Mouse (Mus musculus) granulocyte monocyte progenitor cell, adult 5-6 weeks (primary cell): Measurements from ENCODE around the gene Trim38. TPM values are rescaled to one million over a fixed set of nuclear protein-coding genes. Genes with fewer than 3 reads are reported as not detected.
"Not testable (repeated sequence)": the region's sequence is repeated elsewhere in the genome, so short reads cannot be mapped to it uniquely, and the experiment has no call there.

Experiments
- ATAC-seq: replicated peaks from 2 replicates; pipeline ENCODE4 v1.8.0; 2016; ENCODE audit warnings: mild to moderate bottlenecking, moderate TSS enrichment, inconsistent platforms; ENCODE audit not compliant: poor library complexity, severe bottlenecking
- total RNA-seq, 2 experiments: library from RNA; stranded (forward) in 1 of 2; stranded (reverse) in 1 of 2; fragments of 200-712, 200-1000 nt in 1 of 2; fragments of >200 nt in 1 of 2; fragmentation: Nextera tagmentation in 1 of 2; gene quantifications; 2 replicates each; pipeline ENCODE4 v1.2.3; 2014 to 2017

Gene Trim38
- not detected in 2 replicates for total RNA-seq (2014; fragmentation: Nextera tagmentation)
- total RNA-seq (2017), result not detected in 2 replicates

- ATAC-seq, result not testable (repeated sequence)
Observed at GRCm38 (mm10) chr13:23769613-23770012, at the start of gene Trim38. Gene Trim38, plus strand, starts transcription at chr13:23769913.

- no peak for ATAC-seq
Observed at GRCm38 (mm10) chr13:23724239-23724638, 45.5 kb upstream of the Trim38 start.

DNA sequence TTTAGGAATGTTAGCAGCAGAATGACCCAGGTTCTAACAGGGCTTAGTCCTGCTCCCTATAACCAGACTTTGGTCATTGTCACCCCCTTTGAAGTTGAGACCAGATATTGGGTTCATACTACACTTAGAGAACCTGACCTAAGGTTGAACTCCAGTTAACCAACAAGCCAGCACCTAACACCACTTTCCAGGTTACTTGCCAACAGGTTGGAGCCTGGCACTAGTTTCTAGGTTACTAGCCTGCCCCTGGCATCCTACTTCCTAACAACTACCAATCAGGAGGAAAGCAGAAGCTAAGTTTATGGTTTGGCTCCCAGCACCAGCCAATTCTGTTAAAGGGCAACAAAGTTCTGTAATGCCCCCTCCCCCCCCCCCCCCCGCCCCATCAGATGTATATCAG, 44.5 kb upstream of the Trim38 start:
- no peak for ATAC-seq

GRCm38 (mm10) chr13:23728472-23729191, 41.1 kb upstream of the Trim38 start:
- ATAC-seq, result peak; percentile 34

DNA sequence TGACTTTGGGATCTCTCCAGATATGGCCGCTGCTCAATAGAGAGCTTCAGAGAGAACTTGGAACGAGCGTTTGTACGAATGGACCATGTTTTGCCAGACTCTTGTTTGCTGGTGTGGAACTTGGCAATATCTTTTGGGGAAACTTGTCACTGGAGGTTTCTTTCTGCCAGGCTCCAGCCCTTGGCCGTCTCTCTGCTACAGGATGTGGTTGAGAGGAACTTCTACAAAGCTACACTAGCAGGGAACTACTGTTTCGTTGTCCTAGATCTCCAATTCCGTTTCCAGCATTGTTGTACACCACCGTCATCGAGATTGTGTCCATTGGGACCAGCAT, 40.6 kb upstream of the Trim38 start:
- peak; percentile 76 for ATAC-seq

DNA sequence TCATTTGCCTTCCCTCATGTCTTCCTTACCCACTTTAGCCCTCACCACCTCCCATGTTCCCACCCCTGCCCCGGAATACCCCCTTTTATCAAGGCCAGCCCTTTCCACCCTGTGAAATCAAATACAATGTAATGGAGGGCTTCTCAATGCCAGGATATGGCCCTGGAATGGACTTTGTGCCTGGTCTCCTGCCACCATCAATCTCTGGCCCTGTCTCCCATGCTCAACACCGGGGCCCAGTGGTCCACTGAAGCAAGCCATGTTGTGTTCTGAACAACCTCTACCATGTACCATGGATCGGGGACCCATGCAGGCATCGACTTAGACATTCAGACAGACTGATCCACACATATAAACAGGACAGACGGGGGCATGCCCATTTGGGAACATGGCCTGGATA, 40.0 kb upstream of the Trim38 start:
- no peak for ATAC-seq

DNA sequence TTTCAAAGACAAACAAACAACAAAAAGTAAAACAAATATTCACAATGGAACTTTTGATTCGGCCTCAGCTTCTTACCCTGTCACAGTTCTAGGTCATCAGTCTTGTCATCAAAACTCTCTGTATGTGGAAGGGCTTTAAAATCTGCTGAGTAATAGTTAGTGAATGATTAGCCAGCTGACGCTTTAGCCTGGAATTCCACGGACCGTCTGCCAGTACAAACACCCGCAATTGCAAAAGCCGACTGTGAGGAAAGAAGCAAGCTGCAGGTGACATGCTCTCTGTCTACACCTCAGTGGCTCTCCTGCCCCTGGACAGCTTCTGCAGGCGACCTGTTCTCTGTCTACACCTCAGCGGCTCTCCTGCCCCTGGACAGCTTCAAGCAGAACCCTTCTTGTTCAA, 39.2 kb upstream of the Trim38 start:
- no peak for ATAC-seq

DNA sequence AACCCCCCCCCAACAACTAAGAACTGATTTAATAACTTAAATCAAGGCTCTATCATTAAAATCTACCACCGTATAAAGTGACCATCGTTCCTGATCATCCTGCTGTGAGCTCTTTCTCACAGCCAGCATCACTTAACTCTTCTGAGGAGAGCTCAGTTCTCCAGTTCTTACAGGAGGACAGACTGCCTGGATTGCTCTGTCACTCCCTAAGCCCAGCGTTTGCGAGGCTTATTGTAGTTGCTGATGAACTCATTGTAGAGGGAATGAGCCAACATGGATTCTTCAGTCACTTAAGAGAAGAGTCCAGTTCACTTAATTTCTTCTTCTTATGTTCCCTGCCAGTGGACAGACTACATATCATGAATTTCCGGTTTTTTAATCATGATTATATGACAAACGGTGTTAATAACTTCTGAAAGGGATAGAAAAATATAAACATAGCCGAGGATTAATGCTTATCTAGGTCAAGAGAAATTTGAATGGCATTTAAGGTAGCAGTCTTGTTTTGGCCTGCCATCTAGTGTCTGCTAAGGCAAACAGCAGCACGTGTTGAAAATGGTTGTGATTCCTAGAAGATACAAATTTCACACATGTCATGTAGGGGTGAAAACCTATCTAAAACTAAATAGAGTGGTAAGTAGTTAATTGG, 37.4 kb upstream of the Trim38 start:
- ATAC-seq, result peak; percentile 66; the same call in 1 of the 2 replicates

GRCm38 (mm10) chr13:23737091-23737490, 32.6 kb upstream of the Trim38 start:
- ATAC-seq, result no peak

DNA sequence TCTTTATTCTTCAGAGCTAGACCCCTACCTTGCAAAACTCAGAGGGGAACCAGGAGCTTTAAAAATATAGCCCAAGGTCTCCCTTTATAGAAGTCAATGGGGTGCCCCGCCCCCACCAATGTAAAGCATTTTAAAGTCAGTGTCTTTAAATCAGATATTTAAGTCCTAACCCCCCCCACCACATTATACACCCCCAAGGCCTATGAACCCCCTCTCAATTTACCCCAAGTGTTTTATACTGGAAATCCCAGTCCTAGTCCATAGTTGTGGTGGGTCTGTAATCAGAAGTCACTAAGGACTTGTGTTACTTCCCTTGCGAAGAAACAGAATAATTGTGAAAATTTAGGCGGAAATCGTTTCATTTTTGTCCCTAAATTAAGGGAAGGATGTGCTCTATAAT, 31.7 kb upstream of the Trim38 start:
- ATAC-seq, result no peak

DNA sequence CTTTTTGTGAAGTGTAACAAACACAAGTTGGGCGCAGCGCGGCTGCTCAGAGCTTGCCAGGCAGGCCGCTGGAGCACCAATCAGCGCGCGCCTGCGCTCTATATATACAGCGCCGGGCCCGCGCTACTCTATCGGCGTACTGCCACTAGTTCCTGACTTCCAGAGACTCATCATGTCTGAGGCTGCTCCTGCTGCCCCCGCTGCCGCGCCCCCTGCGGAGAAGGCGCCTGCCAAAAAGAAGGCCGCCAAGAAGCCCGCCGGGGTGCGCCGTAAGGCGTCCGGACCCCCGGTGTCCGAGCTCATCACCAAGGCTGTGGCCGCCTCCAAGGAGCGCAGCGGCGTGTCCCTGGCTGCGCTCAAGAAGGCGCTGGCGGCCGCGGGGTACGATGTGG, 31.0 kb upstream of the Trim38 start, which contains the start of gene Hist1h1c:
Hist1h1c (plus strand) TSS at position 132 of the 392 bp plus-strand sequence.
- ATAC-seq, result peak; percentile 68

DNA sequence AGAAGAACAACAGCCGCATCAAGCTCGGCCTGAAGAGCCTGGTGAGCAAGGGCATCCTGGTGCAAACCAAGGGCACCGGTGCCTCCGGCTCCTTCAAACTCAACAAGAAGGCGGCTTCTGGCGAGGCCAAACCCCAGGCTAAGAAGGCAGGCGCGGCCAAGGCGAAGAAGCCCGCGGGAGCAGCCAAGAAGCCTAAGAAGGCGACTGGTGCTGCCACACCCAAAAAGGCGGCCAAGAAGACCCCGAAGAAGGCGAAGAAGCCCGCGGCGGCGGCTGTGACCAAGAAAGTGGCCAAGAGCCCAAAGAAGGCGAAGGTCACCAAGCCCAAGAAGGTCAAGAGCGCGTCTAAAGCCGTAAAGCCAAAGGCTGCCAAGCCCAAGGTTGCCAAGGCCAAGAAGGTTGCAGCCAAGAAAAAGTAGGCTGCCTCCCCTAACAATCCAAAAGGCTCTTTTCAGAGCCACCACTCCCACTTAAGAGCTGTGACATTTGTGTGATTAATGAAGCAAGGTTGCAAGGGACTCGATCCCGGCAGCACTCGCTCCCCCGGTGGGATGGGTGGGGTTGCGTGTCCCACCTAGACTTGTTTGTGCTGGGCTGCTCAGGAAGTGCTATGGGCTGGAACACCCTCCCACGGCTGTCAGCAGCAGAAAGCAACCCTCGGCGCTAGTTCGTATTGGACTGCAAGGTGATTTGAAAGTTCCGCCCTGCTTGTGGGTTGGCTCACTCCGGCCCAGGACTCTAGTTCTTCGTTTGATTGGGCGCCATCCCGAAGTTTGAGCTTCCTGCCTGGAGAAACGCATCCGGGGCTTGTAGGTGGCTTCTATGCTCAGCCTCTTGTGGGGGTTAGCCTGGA, 30.4 kb upstream of the Trim38 start:
- ATAC-seq, result peak; percentile 72

- no peak for ATAC-seq
Observed at GRCm38 (mm10) chr13:23739922-23740252, 29.8 kb upstream of the Trim38 start.

DNA sequence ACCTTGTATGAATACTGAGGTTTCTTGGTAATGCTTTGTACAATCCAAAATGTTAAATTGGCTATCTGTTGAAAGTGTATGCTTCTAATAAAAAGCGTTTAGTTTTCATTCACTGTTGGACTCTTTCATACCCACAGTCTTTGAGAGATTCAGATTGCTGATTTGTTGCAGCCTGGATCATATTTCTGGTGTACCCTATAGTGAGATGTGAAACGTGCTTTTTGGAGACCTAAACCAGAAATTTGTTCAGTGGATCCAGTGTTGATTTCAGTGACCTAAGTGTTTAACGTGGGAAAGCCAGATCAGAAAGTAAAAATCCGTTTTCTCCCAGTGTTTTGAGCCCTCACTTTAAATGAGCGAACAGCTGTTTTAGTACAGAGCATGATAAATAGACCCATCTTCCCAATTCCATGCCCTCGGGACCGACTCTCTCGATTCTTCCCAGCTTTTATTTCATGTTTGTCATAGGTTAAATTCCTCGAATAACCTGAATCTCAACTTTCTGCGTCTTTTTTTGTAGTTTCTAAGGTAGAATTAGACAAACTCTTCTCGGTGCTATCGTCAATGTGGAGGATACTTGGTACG, 29.4 kb upstream of the Trim38 start:
- no peak for ATAC-seq

- no peak for ATAC-seq
Observed at GRCm38 (mm10) chr13:23740910-23741309, 28.8 kb upstream of the Trim38 start.

DNA sequence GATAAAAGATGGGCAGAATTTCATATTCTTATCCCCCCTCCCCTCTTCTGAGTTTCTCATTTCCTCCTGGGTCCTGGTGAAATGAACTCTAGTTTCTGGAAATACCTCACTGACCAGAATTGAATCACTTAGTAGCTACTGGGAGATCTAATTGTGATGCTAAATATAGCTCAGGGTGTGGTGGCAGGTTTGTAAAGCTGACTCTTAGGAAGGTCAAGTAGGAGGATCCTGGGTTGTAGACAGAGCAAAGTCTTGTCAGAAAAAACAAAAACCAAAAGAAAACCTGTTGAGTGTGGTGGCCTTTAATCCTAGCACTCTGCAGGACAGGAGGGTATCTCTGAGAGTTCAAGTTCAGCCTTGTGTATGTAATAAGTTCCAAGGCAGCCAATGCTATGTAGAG, 27.7 kb upstream of the Trim38 start:
- no peak for ATAC-seq

- ATAC-seq, result no peak
Observed at GRCm38 (mm10) chr13:23743215-23743614, 26.5 kb upstream of the Trim38 start.

DNA sequence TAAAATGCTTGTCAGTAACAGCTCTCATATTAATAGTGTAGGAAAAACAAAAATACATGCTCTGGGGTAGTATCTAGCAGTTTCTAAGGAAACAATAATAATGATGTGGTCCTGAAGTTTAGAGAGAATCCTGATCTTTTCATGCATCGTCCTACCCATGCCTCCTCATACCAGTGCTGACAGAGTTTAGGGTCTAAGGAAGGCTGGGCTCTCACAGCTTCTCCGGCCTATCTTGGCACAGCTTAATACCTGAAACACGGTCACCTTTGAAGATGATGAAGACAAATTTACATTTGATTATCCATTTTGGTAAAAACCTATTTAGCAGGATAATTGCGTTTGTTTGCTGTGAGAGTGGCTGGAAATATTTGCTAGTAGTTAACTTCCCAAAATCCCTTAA, 25.8 kb upstream of the Trim38 start:
- ATAC-seq, result no peak

DNA sequence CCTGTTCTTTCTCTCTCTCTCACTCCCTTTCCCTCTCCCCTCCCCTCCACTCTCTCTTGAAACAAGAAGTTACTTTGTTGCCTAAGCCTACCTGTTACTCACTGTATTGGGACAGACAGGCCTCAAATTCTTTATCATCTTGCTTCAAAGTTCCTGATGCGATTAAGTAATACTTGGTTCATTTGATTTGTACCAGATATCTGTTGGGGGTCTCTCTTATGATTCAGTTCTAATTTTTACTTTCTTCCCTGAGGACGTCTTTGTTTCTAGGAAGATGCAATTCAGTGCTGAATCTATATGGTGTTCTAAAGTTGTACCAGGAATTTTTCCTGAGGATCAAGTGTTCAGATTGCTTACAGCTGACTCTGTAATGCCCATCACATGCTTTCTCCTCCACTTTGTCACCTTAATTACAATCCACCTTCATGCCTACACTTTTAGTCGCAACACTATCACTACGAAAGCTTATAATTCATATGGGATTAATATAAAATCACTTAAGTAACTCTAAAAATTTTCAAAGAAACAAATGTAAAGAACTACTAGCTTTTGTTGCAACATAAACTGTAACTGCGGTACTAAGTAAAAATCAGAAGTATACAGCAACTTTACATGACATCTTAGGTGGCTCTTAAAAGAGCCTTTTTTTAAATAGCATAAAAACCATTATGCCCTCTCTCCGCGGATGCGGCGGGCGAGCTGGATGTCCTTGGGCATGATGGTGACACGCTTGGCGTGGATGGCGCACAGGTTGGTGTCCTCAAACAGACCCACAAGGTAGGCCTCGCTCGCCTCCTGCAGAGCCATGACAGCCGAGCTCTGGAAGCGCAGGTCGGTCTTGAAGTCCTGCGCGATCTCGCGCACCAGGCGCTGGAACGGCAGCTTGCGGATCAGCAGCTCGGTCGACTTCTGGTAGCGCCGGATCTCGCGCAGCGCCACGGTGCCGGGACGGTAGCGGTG, 25.0 kb upstream of the Trim38 start:
- ATAC-seq, result 0 out of 2 replicates have a peak, but pooled peaks have one; percentile 8
